Mouse (Mus musculus) layer of hippocampus, adult 8-10 months (tissue): ENCODE data around the gene Spag9. TPM values are rescaled to one million over a fixed set of nuclear protein-coding genes. Genes with fewer than 3 reads are reported as not detected.
"Not testable (repeated sequence)": the region's sequence is repeated elsewhere in the genome, so short reads cannot be mapped to it uniquely, and the experiment has no call there.

ENCODE experiments used
- DNase-seq, 2 experiments: peaks; one replicate each; pipeline ENCODE4 v3.0.0; 2022; ENCODE audit warnings: low spot score in 2 of 2
- total RNA-seq, 4 experiments: library from RNA; stranded (reverse); gene quantifications; 2 replicates each; pipeline ENCODE4 v1.2.4; 2022

The Spag9 gene
- total RNA-seq, 4 experiments from 2014 or later: 205 to 236 (median 220) TPM

DNA sequence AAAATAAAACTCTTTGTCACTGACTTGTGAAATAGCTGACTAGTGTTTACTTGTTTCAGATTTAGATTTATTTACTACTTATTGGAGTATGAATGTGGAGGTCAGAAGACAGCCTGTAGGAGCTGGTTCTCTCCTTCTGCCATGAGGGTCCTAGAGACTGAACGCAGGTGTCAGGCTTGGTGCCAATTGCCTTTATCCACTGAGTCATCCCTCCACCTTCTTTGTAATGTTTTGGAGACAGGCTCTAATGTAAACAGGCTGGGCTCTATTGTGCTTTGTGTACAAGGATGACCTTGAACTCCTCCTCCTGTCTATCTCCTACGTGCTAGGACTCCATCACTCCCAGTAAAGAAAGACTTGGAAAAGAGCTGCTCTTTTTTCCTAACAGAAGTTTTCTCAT, 51.4 kb downstream of the Spag9 start:
- no peak for DNase-seq

DNA sequence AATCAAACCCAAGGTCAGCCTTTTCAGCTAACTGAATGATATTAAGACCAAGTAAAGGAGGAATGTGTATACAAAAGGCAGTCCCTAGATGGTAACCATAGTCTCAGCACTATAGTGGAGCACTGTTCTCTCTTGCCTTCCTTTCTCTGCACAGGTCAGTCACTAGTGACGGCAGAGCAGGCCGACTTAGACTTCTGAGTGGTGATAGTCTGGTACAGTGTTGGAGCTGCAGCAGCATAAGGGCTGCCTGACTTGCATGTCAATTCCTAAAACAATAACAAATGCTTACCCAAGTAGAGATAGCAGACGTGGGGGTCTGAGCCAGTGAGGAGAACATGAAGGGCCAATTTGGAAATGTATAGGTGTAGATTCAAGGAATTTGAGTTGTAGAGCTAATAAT, 58.3 kb downstream of the Spag9 start:
- no peak for DNase-seq

DNA sequence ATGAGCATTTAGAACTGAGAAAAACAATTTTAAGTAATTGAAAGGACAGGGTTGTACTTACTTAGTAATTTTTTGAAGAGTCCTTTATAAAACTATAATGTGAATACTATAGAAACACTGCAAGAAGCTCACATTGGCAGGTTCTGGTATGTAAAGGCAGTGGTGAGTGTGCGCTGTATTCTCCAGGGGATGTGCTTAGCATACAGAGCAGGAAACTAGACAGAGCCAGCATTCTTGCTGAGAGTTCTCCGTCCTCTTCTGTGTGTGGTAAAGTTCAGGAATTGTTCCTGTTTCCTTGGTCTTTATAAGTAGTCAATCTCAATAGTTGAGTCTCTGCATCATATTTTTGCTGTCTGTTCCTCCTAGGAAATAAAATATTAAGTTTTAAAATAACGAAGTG, 59.0 kb downstream of the Spag9 start:
- DNase-seq: peak in 1 of 2 experiments; percentile 25

DNA sequence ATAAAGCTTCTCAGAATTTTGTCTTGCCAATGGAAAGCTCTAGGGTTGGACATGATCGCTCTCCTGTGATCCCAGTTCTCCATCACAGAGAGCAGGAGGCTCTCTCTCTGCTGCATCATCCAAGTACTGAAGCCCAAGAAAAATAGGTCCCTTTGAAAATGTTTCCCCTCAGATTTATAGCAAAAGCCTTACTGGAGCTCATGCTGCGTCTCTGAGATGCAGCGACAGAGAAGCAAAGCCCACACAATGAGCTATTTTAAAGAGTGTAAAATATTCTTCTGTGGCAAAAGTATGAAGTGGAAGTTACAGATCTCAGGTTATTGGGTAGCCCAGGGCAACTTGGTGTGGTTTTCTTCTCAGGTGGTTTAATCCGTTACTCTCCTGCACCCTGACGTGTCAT, 68.0 kb downstream of the Spag9 start:
- DNase-seq: no peak

DNA sequence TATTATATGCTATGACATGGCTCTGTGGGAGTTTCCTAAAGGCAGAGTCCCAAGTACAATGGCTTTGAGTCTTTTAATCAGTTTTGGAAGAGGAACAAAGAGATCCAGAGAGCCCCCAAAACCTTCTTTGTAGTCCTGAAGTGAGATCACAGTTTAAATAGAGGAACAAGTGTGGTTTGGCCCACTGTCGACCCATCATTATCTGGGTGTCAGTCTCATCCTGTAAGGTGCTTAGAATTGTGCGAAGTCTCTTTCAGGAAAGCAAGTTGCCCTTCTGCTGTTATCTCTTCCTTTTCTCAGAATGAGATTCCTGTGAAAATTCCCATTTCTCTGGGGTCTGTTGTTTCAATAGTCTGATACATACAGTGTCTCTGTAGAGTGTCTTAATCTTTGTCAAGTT, 74.6 kb downstream of the Spag9 start:
- DNase-seq: no peak

DNA sequence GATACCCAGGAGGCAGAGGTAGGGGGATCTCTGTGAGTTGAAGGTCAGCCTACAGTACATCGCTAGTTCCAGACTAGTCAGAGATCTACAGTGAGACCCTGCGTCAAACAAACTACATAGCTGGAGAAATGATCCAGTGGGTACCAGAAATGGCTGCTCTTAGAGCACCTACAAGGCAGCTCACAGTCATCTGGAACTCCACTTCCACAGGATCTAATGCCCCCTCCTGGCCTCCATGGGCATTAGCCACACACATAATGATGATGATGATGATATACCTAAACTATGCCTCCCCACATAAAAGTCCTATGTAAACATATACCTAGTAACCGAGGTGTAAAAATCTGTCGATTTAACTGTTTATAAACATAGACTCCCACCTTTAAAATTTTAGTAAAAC, 77.4 kb downstream of the Spag9 start:
- no peak for DNase-seq

DNA sequence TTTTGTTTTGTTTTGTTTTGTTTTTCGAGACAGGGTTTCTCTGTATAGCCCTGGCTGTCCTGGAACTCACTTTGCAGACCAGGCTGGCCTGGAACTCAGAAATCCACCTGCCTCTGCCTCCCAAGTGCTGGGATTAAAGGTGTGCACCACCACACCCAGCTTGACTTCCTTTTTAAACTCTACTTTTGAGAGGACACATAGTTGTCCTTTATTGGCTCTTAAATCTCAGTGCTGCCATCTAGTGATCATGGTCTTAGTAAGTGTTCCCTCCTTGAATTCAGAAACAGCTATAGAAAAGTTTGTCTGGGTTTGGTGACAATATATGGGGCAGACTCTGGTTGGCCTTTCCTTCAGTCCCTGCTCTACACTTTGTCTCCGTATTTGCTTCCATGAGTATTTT, 91.1 kb downstream of the Spag9 start:
- DNase-seq: not testable (repeated sequence)

DNA sequence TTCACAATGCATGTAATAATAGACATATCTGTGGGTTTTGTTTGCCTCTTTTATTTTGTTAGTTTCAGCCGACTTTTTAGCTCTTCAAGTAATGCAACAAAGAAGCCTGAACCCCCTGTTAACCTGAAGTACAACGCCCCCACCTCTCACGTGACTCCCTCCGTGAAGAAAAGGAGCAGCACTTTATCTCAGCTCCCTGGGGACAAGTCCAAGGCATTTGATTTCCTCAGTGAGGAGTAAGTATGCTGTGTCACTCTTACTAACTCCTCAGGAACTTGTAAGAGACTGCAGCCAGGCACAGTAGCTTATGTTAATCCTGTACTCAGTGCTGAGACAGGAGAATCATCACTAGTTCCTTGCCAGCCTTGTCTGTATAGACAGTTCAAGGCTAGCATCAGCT, 94.6 kb downstream of the Spag9 start:
- DNase-seq: no peak

DNA sequence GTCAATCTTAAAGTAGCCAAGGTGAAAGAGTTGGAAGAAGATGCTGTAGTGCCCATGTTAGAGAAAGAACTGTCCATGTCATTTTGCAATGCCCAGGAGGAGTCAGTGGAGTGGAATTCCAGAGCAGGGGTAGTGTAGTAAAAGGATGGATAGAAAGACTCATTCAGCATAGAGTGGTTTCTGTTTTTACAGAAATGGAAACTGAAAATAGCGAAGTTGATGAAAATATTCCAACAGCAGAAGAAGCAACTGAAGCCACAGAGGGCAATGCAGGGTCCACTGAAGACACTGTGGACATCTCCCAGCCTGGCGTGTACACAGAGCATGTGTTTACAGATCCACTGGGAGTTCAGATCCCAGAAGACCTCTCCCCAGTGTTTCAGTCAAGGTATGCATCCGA, 101.6 kb downstream of the Spag9 start:
- DNase-seq: no peak

DNA sequence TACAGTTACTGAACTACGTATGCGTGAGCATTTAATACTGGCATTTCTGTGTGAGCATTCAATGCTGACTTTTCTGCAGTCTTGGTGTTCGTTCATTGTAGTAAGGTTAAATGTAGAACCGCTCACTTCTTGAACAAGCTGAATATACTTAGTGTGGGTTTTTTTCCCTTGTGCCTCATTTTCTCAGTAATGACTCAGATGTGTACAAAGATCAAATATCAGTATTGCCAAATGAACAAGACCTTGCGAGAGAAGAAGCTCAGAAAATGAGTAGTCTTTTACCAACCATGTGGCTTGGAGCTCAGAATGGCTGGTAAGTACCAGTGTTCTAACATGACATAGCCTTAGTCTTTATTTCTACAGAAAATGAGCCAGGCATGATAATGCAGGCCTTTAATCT, 102.9 kb downstream of the Spag9 start:
- DNase-seq: no peak

DNA sequence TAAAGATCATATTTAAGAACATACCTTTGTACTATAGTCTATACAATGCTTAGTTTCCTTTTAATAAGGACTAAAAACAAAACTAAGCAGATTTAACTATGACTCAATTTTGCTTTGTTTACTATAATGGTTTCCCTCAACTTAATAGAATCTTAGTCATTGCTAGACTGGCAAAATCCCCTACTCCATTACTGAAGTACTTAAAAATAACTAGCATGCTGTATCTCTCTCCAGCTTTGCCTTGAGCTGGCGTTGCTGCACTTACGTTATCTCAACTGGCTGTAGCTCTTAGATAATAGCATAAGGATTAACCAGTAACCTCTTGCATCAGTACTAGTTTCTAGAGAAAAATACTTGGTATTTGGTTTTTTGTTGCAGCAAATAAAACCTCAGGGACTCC, 117.9 kb downstream of the Spag9 start:
- no peak for DNase-seq

DNA sequence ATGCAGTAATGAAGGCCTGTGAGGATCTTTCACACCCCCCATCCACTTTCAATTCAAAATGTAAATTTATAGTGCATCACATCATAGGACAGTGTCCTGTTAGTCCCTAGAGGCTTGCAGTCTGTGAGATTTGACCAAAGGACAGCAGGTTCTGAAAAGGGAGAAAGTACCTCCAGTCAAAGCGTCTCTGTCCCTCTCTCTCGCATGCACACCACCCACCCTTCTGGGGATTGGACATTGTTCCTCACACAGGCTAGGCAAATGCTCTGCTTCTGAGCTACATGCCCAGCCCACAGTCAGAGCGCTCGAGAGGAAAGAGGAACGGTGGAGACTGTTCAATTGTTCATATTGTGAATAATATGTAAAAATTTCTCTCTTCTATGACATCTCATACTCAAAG, 119.5 kb downstream of the Spag9 start:
- DNase-seq: no peak

DNA sequence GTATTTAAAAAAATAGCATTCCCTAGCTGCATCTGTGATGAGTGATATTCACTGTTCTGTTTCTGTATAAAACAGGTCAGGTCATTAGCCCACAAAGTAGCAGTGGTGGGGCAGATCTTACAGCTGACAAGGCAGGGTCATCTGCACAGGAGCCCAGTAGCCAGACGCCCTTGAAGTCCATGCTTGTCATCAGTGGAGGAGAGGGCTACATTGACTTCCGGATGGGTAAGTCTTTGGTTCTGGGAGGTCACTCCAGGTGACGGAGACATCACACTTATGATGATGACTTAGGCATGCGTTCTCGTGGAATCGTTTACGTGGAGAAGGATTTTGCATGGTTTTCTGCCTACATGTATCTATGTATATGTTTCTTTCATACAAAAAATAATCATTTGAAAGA, 120.8 kb downstream of the Spag9 start:
- no peak for DNase-seq

DNA sequence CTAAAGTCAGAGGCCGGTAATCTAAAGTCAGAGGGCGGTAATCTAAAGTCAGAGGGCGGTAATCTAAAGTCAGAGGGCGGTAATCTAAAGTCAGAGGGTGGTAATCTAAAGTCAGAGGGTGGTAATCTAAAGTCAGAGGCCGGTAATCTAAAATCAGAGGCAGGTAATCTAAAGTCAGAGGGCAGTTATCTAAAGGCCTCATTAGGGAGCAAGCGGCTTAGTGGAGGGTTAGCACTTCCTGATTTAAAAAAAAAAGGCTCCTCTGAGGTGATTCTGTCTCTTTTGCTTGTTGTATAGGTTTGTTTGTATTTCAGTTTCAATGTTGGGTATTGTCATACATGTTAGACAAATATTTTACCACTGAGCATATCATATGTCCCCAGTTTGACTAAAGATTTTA, 121.9 kb downstream of the Spag9 start:
- DNase-seq: no peak

DNA sequence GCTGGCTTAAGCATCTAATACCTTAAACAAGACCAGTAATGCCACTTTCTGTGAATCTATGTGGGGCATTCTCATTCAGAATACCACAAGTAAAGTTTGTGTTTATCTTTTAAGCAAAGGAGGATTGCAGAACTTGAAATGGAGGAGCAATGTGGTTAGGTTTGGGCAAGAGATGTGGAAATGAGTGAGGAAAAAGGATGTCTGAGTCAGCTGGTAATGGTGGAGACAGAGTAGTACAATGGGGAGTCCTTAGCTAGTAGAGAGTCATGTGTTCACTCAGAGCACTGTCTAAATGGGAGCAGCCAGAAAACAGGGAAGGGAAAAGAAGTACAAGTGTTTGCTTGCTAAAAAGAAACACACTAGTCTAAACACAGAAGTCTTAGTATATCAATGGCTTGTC, 122.7 kb downstream of the Spag9 start:
- DNase-seq: no peak

DNA sequence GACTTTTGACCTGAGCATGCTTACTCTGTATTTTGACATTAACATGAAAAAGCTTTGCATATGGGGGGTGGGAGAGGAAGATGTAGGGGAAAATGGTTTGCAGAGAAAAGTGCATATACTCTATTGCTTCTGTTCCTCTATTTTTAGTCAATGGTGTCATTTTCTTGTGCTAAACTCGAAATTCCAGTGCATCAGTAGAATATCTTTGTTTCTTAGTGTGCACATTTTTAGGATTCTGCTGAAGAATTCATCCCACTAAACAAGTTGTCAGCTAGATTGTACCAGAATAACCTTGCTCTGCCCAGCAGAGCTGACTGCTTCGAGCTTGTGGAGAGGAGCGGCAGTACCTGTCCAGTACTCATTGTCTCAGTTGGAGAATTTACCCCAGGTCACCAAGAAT, 124.8 kb downstream of the Spag9 start:
- DNase-seq: no peak

DNA sequence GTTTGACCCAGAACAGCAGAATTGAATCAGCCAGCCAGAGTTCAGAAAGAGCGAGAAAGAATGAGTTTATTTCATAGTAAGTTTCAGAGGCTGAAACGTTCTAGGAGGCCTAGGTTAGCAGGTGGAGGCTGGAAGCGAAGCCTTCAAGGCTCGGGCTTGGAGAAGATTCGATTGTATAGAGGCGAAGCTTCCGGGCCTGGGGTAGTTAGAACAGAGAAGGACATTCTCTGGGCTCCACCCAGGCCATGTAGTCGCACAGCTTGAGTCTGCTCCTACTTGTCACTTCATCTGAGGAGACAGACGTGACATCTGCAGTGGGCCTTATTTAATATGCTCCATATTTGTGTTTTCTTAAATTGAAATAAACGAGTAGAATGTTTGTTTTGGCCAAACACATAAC, 125.6 kb downstream of the Spag9 start:
- no peak for DNase-seq

DNA sequence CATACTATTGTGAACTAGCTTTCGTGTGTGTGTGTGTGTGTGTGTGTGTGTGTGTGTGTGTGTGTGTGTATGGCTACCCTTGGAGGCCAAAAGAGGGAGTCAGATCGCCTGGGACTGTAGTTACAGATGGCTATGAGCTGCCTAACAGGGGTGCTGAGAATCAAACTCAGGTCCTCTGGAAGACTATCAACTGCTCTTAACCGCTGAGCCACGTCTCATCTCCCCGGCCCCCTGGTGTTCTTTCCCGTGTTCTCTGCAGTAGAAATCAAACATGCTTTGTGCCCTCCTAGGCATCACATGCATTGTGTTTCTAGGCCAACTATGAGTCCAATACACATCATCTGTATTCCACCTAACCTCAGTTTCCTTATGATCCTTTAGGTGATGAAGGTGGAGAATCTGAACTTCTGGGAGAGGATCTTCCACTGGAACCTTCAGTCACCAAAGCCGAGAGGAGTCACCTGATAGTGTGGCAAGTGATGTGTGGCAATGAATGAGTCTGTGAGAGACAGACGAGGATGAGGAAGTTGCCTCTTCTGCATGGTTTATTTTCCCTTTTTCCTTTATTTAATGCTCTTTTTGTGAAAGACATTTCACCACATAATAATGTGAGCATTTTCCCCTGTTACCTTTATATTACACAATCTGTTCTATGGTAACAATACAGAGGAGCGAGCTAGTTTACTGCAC, 126.6 kb downstream of the Spag9 start:
- no peak for DNase-seq

DNA sequence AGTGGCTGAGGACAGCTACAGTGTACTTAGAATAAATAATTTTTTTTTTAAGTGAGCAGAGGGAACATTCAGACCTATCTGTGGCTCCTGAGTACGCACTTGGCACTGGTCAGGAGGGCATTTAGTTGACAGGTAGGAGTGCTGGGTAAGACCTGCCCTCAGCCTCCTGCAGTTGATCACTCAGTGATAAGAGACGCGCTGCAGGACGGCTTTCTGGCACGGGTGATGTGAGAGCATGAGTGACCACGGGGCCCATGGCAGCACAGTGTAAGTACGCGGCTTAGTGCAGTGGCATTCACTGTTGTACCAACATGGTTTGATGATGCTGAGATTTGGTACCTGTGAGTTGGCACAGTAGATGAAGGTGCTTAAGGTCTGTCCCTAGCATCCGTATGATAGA, 130.8 kb downstream of the Spag9 start:
- DNase-seq: no peak

DNA sequence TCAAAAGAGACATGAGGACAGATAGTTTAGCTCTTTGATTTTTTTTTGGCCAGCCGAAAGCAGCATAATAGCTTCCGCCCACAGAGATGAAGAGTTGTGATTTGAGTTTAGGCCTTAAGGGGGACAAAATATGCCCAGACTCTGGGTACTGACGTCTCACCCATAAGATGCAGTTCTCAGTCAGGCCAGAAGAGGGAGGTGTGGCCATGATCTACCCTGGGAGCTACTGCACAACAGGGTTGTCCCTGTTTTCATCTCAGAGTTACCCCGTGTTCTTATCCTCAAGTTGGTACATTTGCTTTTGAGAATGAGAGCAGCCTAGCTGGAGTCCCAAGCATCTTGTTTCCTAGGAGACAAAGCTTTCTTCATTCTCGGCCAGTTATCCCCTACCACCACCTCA, 132.1 kb downstream of the Spag9 start:
- peak; percentile 84 to 91 for DNase-seq

DNA sequence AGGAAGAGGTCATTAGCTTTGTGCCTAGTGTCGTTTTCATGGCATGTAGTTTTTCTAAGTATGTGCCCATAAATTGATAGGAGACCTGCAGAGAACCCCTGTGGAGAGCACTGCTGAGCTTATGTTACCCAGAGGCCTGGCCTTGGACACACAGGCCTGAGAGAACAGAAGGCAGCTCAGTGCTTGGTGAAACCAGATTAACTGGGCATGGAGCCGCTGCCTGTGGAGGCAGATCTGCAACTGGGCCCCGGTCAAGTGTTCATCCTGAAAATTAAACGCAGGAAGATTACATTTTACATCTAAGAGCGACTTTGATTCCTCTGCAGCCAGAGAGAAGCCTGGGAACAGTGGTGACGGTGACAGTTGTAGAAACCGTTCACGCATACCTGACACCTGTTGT, 132.6 kb downstream of the Spag9 start:
- DNase-seq: no peak

DNA sequence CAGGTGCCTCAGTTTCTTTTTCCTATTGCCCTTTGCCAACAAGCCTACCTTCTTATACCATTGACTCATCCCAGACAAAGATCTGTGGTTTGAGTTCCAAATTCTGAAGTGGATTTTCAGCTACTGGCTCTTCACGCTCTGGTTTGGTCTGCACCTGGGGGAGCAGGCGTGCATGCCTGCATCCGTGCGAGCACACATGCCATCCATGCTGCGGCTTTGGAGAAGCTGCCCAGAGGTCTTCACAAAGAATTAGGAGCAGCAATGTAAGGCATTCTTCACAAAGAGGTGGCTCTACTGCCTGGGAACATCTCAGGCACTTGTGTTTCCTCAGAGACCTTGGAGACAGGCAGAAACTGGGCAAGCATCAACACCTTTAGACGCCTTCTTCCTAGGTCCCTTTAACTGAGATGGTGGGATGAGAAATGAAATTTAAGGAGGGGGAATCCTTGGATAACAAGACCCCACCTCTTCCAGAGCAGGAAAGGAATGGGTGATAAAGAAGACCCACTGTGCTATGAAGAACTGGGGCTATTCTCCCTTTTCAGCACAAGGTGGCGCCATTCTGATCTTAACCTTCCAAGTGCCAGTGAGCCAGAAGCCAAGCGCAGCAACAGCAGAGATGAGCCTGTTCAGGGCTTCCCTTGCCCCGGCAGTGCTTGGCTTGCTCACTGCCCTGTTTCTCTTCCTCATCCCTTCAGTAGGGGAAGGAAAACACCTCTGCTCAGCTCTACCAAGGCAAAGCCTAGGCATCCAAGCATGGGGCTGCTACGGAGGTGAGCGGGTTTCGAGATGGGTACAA, 133.6 kb downstream of the Spag9 start:
- DNase-seq: peak in 1 of 2 experiments; percentile 65
